Mouse (Mus musculus): ENCODE results near the gene 4931414P19Rik. TPM values are rescaled to one million over a fixed set of nuclear protein-coding genes. Genes with fewer than 3 reads are reported as not detected.

Gene 4931414P19Rik
- polyA plus RNA-seq, 1 experiment: 12.8 TPM

- no peak for TF ChIP-seq CTCF (IDR thresholded peaks at IDR 0.05; ENCODE audit: borderline replicate concordance, extremely low read depth, insufficient read depth, insufficient read length)
- TF ChIP-seq POLR2A (IDR thresholded peaks at IDR 0.05; ENCODE audit: borderline replicate concordance, extremely low read depth, insufficient read depth, insufficient read length, poor library complexity, severe bottlenecking): no peak
- no peak for DNase-seq (ENCODE audit: low read depth)
Measured at GRCm38 (mm10) chr14:54579638-54580037, 26.2 kb downstream of the 4931414P19Rik start.

DNA sequence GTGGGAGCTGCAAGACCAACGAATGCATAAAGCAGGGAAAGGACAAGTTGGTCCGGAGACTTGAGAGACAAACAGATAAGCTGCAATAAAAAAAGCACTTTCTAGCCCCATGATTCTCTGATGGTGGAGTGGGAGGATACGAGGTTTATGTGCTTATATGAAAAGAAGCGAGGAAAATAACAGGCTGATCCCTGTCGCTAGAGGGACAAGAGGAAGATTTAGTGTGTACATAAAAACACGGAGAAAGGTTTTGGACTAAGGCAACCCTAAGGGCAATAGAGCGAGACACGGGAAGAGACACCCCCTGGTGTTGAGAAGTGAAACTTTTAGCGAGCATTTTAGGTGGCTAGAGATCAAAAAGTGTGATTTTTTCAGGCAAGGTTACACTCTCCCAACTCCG, 27.7 kb downstream of the 4931414P19Rik start:
- TF ChIP-seq POLR2A (IDR thresholded peaks at IDR 0.05; ENCODE audit: borderline replicate concordance, extremely low read depth, insufficient read depth, insufficient read length, poor library complexity, severe bottlenecking) (no peak), CTCF (IDR thresholded peaks at IDR 0.05; ENCODE audit: borderline replicate concordance, extremely low read depth, insufficient read depth, insufficient read length) (peak; percentile 46; the same call in 1 of the 2 replicates)

GRCm38 (mm10) chr14:54577089-54577982, 28.5 kb downstream of the 4931414P19Rik start, which contains the start of gene Ajuba:
TSS of gene Ajuba (minus strand) at chr14:54577558.
- peak; percentile 96 for DNase-seq (ENCODE audit: low read depth)
- TF ChIP-seq CTCF (IDR thresholded peaks at IDR 0.05; ENCODE audit: borderline replicate concordance, extremely low read depth, insufficient read depth, insufficient read length): no peak
- TF ChIP-seq POLR2A (IDR thresholded peaks at IDR 0.05; ENCODE audit: borderline replicate concordance, extremely low read depth, insufficient read depth, insufficient read length, poor library complexity, severe bottlenecking): peak; percentile 88

More for the DNA sequence above, 27.7 kb downstream of the 4931414P19Rik start:
- peak; percentile 74 for DNase-seq (ENCODE audit: low read depth)

- TF ChIP-seq CTCF (IDR thresholded peaks at IDR 0.05; ENCODE audit: borderline replicate concordance, extremely low read depth, insufficient read depth, insufficient read length) (no peak), POLR2A (IDR thresholded peaks at IDR 0.05; ENCODE audit: borderline replicate concordance, extremely low read depth, insufficient read depth, insufficient read length, poor library complexity, severe bottlenecking) (no peak)
- peak; percentile 31 for DNase-seq (ENCODE audit: low read depth)
Measured at GRCm38 (mm10) chr14:54576241-54577088, 29.3 kb downstream of the 4931414P19Rik start.

DNA sequence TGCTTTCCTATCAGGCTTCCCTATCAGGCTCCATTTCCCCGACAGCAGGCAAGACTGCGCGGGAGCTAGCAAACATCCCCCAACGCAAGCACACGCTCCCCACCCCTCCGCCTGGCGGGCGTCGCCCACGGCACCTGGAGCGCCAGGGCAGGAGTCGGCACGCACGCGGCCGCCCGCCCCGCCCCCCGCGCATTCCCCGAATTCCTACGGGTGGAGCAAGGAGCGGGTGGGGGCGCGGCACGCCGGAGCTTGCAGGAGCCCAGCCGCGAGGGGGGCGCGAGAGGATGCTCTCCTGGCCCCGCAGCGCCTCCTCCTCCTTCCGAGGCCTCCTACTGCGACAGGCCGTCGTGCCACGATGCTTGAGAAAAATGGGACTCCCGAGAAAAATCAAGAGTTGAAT, 30.2 kb downstream of the 4931414P19Rik start:
- TF ChIP-seq CTCF (IDR thresholded peaks at IDR 0.05; ENCODE audit: borderline replicate concordance, extremely low read depth, insufficient read depth, insufficient read length): no peak
- TF ChIP-seq POLR2A (IDR thresholded peaks at IDR 0.05; ENCODE audit: borderline replicate concordance, extremely low read depth, insufficient read depth, insufficient read length, poor library complexity, severe bottlenecking): no peak
- DNase-seq (ENCODE audit: low read depth): peak; percentile 83

- TF ChIP-seq POLR2A (IDR thresholded peaks at IDR 0.05; ENCODE audit: borderline replicate concordance, extremely low read depth, insufficient read depth, insufficient read length, poor library complexity, severe bottlenecking) (no peak), CTCF (IDR thresholded peaks at IDR 0.05; ENCODE audit: borderline replicate concordance, extremely low read depth, insufficient read depth, insufficient read length) (no peak)
- DNase-seq (ENCODE audit: low read depth): no peak
Measured at GRCm38 (mm10) chr14:54575031-54575430, 30.8 kb downstream of the 4931414P19Rik start.

DNA sequence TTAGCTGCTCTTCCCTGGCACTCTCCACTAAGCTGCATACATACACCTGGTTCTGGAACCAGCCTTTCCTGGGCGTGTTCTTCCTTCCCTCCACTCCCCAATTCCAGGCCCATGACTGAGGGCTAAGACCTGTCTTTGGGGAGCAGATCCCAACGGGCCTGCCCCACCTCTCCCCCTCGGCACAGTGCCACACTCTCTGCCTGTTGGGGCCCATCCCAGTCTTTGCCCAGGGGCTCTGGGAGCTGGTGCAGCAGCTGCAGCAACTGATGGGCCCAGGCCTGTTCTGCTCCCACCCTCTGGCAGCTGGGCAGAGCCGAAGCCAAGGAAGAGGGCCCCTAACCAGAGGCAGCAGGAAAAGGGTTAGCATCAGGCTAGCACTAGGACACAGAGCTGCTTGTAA, 31.5 kb downstream of the 4931414P19Rik start:
- DNase-seq (ENCODE audit: low read depth): peak; percentile 67
- TF ChIP-seq CTCF (IDR thresholded peaks at IDR 0.05; ENCODE audit: borderline replicate concordance, extremely low read depth, insufficient read depth, insufficient read length): no peak
- TF ChIP-seq POLR2A (IDR thresholded peaks at IDR 0.05; ENCODE audit: borderline replicate concordance, extremely low read depth, insufficient read depth, insufficient read length, poor library complexity, severe bottlenecking): no peak

- peak; percentile 93 for DNase-seq (ENCODE audit: low read depth)
- TF ChIP-seq CTCF (IDR thresholded peaks at IDR 0.05; ENCODE audit: borderline replicate concordance, extremely low read depth, insufficient read depth, insufficient read length): no peak
- TF ChIP-seq POLR2A (IDR thresholded peaks at IDR 0.05; ENCODE audit: borderline replicate concordance, extremely low read depth, insufficient read depth, insufficient read length, poor library complexity, severe bottlenecking): no peak
Measured at GRCm38 (mm10) chr14:54572790-54573736, 32.7 kb downstream of the 4931414P19Rik start.

GRCm38 (mm10) chr14:54572122-54572521, 33.7 kb downstream of the 4931414P19Rik start:
- peak; percentile 29 for DNase-seq (ENCODE audit: low read depth)
- TF ChIP-seq CTCF (IDR thresholded peaks at IDR 0.05; ENCODE audit: borderline replicate concordance, extremely low read depth, insufficient read depth, insufficient read length): no peak
- TF ChIP-seq POLR2A (IDR thresholded peaks at IDR 0.05; ENCODE audit: borderline replicate concordance, extremely low read depth, insufficient read depth, insufficient read length, poor library complexity, severe bottlenecking): no peak

Data from brain, embryonic 14.5 days (tissue).